Mouse (Mus musculus) kidney, postnatal 25 days (tissue): ENCODE data around the gene Dennd4c.

Experiments used
- DNase-seq, 2 experiments: peaks; one replicate each; pipeline ENCODE4 v3.0.0; 2021; ENCODE audit warnings: mixed read lengths in 2 of 2

The Dennd4c gene

DNA sequence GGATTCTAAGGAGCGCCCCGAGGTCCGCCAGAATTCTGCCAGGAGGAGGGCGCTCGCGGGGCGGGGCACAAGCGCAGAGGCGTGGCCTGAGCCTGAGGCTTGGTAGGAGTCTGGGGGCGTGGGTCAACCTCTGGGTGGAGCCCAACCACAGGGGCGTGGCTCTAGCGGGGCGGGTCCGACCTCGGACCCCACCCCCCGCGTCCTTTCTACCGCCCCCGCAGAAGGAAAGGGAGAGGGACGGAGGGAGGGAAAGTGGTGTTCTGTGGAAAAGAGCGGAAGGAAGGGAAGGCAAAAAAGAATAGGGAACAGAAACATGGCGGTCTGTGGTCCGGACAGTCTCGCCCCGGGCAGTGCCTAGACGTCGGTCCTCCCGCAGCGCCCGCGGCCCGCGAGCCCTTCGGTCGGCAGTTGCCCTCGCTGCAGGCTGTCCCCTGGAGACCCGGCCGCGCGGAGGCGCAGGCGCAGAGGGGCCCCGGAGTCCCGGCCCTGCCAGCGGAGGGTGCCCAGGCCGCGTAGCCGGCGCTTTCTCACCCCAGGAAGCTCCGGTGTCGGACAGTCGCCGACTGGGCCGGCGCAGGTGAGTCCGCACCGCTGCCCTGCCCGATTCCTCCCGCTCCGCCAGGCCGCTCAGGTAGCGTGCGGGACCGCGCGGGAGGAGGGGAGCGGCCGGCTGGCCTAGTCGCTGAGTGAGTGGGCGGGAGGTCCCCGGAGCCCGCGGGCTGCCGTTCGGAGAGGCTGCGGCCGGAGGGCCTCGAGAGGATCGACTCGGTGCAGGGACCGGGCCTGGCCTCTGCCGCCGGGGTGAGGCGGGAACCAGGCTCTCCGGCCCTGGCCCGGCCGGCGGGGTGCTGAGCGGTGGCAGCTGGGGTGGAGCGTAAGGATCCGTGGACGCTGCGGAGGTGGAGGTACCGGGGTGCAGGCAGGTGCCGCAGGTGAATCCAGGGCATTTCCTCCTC, at the start of gene Dennd4c:
Gene Dennd4c (plus strand): TSS at position 220 of the 956 bp plus-strand sequence.
- DNase-seq, result peak; percentile 98 to 99

DNA sequence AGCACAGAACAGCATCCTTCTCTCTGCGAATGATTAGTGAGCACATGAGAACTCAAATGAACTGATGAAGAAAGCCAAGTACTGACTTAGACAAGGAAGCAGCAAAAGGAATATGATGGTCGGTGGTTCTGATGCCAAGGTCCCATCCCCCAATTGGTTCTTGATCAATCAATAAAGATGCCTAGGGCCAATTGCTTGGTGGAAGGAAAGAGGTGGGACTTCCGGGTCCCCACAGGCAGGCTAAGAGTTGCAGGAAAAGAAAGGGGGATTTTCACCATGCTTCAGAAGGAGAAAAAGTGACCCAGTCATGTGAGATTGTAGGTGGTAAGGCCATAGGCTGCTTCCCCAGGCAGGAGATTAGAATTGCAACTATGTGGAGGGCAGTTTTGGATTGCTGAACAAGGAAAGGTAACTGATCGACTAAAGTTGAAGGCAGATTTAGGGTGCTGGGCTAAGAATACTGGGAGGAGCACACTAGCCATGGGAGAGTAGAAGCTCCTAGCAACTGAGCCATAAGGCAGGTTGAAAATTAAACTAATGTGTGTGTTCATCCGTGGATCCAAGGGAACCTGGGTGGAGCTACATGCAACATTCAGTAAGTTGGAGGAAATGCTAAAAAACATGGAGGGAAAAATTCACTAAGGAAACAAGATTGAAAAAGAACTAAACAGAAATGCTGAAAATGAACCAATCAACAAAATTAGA, 49.0 kb upstream of the Dennd4c start:
- DNase-seq, result no peak

DNA sequence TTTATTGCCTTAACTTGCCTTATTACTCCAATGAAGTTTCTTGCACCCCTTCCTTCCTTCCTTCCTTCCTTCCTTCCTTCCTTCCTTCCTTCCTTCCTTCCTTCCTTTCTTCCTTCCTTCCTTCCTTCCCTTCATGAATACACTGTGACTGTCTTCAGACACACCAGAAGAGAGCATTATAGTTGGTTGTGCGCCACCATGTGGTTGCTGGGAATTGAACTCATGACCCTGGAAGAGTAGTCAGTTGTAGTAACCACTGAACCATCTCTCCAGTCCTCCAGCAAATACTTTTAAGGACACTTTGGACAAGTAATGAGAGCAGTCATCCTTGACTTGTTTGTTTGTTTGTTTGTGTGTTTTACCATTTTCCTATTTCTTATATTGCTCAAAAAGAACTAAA, 39.6 kb upstream of the Dennd4c start:
- no peak for DNase-seq

DNA sequence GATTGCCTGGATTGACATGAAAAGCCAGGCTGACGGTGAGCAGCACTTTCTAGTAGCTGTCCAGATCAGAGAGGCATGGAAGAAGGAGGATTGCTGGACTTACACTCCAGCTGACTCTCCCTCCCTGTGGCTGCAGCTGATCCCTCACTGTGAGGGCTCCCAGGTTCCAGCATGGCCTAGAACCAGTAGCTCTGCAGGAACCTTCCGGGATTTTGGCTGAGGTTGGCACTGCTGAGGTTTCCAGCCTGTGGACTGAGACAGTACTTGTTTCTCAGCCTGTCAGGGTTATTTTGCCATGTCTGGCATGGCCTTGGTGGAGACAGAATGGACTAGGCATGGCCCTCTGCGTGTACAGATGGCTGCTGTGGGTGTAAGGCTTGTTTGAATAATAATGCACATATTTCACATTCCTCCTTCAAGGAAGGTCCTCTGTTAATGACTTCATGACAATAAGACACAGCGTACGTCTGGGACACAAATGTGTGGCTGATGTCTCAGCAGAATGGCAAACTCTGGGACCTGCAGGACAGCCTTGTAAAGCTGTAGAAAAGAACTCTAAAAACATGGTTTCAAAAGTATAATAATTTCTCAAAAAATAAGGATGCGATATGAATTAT, 38.2 kb upstream of the Dennd4c start:
- peak in 1 of 2 experiments; percentile 7 for DNase-seq

DNA sequence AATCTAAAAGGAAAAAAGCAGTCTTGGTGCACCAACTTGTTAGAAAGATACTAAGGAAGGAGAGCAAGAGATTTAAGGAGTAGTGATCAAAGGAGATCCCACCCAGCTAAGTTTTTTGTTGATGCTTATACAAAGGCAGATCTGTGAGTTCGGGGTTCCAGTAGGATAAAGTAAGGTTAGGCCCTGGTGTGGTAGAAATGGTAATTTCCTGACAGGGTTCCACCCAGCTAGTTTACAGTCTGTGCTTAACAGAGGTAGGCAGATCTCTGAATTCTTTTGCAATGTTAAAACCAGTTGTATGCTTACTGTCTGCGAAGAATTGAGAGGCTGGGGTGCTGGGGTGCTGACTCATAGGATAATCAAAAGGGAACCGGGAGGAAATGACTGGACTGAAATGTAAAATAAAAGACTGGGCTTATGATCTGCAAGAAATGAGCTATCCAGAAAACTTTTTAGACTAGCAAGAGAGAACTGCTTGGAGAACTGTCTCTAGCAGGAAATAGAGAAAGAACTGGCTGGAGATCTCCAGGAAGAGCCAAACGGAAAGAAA, 37.6 kb upstream of the Dennd4c start:
- no peak for DNase-seq

DNA sequence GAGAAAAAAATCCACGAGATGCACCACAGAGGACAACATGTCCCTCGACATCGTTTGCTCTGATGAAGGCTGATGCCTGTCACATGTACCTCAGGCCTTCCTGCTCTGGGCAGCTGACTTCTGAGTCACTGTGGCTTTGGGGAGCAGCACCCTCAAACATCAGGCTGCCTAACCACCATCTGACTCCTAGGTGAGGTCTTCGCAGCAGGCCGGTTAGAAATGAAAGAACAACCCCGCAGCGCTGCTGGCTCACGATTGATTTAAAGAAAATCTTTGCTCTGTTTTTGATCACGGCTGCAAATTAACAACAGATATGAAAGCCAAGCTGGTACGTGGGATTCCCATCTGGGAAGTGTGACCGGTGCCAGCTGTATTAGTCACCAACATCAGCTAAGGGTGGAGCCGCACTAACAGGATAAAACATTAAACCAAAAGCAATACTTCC, 35.6 kb upstream of the Dennd4c start:
- DNase-seq, result no peak

DNA sequence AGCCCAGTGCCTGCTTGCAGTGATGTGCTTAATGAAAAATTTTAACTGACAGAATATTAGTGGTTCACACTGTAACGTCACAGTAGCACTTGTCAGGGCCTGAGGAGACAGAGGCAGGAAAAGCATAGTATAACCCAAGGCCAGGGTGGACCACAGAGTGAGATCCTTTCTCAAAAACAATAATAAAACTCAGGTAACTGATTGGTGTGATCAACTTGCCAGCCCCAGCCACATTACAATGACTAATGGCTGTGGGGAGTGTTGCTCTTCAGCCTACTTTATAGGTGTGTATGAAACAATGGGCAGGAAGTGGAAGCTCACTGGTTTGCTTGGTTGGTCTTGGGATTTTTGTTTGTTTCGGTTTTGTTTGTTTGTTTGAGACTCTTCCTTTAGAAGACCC, 34.8 kb upstream of the Dennd4c start:
- no peak for DNase-seq

DNA sequence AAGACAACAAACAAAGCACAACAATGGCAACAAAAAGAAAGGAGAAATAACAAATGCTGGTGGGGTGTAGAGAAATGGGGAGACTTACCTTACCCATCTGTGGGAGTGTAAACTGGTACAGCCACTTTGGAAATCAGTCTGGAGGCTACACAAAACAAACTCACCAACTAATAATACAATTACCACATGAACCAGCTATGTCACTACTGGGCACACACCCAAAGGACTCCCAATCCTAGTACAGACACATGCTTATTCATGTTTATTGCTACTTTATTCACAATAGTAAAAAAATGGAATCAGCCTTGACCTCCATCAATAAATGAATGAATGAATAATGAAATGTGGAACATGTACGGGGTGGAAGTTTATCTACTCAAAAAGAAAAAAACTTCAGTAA, 33.0 kb upstream of the Dennd4c start:
- no peak for DNase-seq

DNA sequence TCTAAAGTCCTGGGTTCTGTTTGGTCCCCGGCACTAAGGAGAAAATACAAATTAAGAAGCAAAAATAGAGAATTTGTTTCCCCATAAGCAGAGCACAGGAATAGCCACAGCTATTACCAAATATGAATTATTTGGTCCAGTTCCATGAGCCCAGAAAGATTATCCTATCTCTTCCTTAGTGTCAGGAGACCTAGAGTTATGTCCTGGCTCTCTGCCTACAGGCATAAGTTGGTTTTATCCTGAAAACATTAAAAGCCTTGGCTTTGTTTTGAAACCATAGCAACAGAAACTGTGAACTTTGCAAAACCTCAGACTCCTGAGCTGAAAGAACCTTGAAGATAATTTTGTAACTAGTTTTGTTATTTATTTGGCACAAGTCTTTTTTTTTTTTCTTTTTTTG, 31.2 kb upstream of the Dennd4c start:
- no peak for DNase-seq

DNA sequence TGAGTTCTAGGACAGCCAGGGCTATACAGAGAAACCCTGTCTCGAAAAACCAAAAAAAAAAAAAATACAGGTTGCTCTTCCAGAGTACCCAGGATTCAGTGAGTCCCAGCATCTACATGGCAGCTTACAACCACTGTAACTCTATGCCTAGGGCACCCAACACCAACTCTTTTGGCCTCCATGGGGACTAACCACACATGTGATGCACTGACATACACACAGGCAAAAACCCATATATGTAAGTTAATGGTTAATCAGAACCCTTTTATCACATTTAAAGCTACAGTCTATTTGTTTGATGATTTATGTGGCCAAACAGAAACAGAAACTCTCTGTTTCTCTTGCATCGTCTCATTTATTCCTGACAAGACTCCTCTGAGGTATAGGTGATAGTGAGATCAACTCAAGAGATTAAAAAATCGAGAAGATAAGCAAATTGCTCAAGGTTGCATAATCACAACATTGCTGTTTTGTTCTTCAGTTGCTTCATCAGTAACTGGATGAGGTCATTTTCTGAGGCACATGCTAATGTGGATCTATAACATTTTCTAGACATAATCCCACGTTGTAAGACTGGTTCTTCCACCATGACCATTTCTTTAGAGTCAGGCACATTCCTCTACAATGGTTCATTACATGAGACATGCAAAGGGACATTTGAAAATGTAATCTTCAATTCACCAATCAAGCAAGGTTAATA, 29.3 kb upstream of the Dennd4c start:
- DNase-seq, result no peak

DNA sequence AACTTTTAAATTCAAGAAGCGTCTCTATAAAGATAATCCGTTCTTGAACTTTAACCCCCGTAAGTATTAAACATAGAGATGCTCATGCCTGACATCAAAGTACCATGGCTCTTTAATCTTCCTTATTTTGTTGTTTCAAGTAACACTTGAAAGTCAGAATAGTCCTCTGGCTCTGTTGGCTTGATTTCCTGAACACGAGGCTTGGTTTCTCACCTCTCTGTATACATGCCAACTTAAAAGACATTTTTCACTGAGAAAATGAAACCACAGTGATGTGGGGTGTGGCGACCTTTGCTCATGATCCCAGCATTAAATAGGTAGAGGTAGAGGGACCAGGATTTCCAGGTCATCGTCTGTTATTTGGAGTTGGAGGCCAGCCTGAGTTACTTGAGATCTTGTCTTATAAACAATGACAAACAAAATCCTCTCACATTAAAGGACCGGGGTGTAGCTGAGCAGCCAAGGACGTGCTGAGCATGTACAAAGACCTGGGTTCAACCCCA, 26.4 kb upstream of the Dennd4c start:
- no peak for DNase-seq

DNA sequence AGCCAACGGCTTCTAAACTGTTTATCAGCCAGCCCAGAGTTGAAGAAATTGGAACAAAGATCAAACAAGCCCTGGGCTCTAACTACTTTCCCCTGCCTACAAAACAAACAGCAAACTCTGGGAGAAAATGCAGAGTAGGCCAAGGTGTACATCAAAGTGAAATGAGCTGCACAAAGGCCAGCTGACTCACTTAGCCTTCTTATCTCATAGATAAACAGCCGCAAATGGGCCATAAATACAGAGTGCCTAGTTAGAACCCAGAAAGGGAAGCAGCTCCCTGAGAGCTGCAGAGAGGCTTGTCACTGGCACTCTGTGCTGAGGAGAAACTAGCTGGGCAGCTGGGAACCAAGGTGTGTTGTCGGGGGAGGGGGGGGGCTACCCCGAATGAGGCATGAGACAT, 23.2 kb upstream of the Dennd4c start:
- no peak for DNase-seq

DNA sequence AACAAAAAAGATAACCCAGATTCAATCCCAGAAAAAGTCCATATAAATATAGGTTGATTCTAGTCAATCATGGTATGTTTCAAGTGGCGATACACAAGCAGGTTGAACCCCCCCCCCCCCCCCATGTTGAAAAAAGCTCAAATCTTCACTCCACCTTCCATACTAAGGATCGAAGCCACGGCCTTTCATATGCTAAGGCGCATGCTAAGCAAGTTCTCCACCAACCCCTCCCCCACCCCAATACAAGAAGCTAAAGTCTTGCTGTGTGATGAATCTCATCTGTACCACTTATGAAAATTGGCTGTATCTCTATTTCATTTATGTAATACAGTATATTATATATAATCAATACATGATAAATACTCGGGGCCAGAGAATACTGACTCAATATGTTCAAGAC, 22.2 kb upstream of the Dennd4c start:
- no peak for DNase-seq

DNA sequence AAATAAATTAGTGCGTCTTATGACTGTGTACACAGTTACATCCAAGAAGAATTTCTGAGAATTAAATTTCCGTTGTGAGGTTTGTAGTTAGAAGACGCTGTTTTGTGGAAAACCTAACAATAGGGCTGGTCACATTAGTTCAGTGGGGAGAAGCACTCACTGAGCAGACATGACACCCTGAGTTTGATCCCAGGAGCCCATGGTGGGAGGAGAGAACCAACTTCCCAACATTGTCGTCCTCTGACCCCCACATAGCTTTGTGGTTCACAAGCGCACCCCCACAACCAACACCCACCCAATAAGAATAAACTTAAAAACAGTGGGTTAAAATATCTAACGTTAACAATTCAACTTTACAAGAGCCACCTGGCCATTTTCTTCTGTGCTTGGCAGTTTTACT, 18.5 kb upstream of the Dennd4c start:
- no peak for DNase-seq

DNA sequence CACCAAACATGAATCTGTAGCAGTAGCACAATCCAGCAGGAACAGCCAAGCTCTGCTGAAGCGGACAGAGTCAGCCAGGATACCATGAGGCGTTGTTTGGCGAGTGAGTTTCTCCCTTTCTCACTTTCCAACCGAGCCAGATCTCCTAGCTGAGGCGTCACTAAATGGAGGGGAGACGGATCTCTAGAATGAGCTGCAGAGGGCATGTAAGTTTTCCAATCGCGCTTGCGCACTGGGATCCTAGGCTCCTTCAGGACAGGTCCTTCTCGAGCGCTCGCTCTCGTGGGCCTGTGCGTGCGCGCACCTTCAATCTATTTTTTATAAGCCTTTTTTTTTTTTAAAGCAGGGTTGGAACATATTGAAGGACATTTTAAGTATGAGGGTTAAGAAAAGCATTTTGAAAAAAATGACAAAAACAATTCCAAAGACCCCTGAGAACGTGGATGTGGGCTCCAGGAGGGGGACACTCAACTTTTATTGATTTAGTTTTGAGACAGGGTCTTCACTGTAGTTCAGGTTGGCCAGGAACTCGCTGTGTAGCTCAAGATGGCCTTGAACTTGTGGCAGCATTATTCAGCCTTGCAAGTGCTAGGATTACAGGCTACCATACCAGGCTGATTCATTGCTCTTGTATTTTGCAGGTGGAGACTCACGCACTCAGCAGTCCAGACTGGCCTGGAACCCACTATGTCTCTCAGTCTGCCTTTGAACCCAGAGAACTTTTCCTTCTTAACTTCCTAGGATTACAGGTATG, 14.1 kb upstream of the Dennd4c start:
- no peak for DNase-seq

DNA sequence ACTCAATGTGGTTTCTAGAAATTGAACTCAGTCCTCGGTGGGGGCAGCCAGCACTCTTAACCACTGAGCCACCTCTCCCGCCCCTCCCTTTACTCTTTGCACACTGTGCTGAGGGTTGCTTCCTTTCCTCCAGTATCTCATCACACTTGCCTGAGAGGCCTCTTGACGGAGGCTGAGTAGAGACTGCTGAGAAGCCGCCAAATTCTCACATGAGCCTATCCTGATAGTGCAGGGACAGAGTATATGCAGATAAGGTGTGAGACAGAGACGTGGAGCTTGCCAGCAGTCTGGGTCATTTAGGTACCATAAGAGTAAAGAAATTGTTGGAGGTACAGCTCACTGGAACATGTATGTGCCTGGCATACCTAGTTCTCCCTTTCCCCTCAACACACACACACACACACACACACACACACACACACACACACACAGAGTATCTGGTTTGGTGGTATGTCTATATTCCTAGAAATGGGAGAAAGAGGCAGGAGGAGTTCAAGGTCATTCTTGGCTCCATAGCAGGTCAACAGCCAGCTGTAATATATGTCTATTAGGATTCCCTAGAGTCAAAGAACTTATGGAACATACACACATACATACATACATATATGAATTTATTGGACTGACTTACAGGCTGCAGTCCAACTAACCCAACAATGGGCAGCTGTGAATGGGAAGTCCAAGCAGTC, 8.9 kb upstream of the Dennd4c start:
- DNase-seq, result no peak

DNA sequence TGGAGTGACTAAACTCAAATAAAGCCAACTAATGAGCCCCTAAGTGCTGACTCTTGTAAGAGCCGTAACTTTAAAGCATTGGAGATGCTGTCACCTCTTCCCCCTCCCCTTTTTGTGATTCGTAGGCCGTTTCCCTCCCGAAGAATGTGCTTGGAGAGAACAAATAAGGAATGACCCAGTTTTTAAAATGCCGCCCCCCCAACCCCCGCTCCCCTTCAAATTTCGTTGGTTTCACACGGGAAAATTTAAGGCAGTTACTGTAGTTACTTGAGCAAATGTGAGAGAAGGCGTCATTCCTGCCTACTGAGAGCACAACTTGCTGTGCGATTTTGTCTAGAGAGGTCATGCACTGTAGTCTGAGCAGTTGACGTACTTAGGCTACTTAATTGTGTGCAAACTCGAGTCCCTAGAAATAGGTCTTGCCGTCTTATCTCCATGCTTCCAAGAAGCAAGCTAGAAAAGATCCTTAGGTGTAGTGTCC, 1.0 kb downstream of the Dennd4c start:
- DNase-seq, result peak in 1 of 2 experiments; percentile 11

DNA sequence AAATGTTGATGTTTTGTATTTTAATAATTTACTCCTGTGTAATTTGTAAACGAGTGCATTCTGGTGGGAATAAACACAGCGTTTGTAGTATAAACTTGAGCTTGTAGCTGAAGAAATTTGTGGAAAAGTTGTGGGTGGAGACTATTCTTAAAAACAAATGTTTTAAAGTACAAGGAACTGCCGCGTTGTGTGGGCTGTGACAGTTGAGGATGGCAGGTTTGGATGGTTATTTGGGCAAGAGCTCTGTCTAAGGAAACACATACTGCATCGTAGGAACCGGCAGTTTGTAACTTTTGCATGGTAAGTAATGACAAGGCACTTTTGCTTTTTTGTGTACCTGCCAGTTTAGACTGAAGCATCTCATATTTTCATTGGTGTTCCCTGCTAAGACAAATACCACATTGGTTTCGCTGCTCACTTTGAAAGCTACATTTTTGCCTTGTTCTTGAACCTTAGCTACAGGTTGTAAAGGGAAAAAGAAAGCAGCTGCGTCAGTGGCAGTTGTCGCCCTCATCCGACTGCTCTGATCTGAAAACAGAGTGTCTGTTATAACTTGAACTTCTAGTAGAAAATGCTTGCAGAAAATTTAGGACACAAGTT, 2.1 kb downstream of the Dennd4c start:
- no peak for DNase-seq

DNA sequence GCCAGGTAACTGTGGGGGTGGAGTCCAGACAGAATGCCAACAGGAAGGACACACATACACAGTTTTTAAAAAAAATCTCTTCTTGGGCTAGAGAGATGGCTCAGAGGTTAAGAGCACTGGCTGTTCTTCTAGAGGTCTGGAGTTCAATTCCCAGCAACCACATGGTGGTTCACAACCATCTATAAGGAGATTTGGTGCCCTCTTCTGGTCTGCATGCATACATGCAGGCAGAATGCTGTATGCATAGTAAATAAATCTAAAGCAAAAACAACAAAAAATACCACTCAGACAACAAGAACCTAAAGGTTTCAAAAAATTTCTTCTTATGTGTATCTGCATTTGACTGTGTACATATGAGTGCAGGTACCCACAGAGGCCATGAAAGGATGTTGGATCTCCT, 16.0 kb downstream of the Dennd4c start:
- no peak for DNase-seq

DNA sequence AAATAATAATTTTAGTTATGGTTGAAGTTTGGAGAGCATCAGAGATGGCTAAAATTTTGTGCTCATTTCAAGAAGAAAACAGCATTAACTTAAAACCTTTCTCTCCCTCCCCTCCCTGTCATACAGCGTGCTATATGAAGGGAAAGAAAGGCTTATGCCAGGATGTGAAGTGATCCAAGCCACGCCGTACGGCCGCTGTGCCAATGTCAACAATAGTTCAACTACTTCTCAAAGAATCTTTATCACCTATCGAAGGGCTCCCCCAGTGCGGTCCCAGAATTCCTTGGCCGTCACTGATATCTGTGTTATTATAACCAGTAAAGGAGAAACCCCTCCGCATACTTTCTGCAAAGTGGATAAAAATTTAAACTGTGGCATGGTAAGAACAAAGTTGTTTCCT, 29.2 kb downstream of the Dennd4c start:
- no peak for DNase-seq
